Mouse (Mus musculus) skeletal muscle tissue, adult 2 months (tissue): ENCODE measurements around the gene Kir3dl1.
"Not testable (repeated sequence)": the region's sequence is repeated elsewhere in the genome, so short reads cannot be mapped to it uniquely, and the experiment has no call there.

Experiments
- DNase-seq: peaks from one replicate; pipeline ENCODE4 v3.0.0-alpha.2; 2012; ENCODE audit warnings: low read depth, low spot score

The Kir3dl1 gene

DNA sequence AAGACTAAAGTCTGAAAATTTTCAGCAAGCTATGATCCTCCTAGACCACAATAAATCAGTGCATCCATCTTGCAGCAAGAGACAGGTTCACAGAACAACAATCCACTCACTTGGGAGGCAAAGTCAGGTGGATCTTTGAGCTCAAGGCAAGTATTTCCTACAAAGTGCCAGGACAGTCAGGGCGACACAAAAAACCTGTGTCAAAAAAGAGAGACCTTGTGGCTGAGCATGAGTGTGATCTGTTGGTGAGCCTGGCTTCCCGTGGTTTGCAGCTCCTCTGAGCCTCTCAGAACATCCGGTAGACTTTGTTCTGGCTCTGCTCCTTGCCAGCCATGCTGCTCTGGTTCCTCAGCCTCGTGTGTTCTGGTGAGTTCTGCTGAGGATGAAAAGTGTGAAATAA lies at the start of gene Kir3dl1:
Gene Kir3dl1, plus strand, starts transcription at position 301 of the 400 bp plus-strand sequence.
- not testable (repeated sequence) for DNase-seq

DNA sequence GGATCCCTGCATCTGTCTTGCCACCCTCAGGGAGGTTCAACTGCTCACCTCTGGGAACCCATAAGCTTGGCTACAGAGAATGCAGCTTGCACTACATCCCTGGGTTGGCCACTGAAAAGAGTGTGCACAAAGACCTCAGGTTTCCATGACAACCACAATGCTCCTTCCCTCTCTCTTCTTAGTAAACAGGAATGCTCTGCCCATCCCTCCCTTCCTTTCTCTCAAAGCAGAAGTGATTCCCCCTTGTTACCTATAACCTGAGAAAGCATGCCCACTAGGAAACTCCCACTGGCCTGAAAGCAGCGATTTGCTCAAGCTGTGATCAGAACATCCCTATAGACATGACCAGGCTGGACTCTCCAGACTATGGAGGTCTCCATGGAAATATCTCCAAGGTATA lies 26.2 kb downstream of the Kir3dl1 start, which contains the start of gene Kir3dl2:
Gene Kir3dl2, minus strand, starts transcription at position 101 of the 400 bp plus-strand sequence.
- DNase-seq: not testable (repeated sequence)

GRCm38 (mm10) chrX:136569094-136569493 lies 51.3 kb downstream of the Kir3dl1 start:
- not testable (repeated sequence) for DNase-seq
